Mouse (Mus musculus) thymus, postnatal 14 days (tissue): ENCODE measurements around the gene Olfr910.

Experiments used
- DNase-seq: peaks from one replicate; pipeline ENCODE4 v3.0.0; 2021

Olfr910 gene

DNA sequence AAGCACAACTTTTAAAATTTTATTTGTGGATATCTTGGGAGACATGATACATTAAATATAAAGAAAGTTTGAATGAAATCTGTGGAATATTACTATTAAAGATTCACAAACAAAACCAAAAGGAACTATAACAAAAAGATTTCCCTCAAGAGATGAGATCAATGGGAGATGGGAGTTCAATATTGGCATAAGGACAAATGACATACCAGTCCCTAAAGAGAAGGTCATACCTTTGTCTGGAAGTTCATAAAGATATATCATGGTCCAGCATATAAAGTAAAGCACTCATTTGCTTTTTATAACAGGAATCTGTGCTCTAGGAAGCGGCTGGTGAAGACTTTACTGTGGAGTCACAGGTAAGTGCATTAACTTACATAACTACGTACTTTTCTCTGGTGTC lies at the start of gene Olfr910:
Gene Olfr910 (plus strand): TSS at position 301 of the 400 bp plus-strand sequence.
- no peak for DNase-seq

GRCm38 (mm10) chr9:38495501-38495900 lies 42.1 kb upstream of the Olfr910 start, which contains the start of gene Olfr907:
Gene Olfr907 (plus strand): TSS chr9:38495801.
- DNase-seq: no peak

DNA sequence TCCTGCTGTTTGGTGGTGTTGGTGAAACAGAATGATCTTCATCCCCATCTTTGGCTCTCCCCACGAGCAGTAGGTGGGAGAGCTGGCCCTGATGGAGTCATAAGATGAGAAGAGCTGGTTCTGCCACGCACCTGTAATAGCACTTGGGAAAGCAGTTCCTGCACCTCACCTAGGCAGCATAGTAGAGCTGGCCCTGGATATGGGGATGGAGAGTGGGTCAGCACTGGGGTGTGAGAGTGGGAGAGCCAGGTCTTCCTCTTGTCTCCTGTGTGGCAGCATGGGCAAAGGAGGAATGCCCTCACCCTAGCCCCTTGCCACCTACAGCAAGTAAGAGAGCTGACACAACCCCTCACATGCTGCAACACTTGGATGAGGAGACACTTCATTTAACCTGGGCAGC lies 25.3 kb upstream of the Olfr910 start:
- DNase-seq: no peak

- no peak for DNase-seq
These were observed 16.4 kb upstream of the Olfr910 start, which contains the start of gene Olfr911-ps1 for GRCm38 (mm10) chr9:38521280-38521679. Gene Olfr911-ps1 (plus strand): TSS chr9:38521580.

DNA sequence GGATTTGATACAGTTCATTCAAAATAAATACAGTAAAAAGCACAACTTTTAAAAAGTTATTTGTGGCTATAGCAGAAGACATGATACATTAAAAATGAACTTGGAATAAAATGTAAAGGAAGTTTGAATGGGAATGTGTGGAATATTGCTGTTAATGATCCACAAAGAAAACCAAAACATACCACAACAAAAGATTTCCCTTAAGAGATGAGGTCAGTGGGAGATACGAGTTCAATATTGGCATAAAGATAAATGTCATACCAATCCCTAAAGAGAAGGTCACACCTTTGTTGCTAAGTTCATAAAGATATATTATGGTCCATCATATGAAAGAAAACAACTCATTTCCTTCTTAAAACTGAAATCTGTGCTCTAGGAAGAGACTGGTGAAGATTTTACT lies 42.2 kb downstream of the Olfr910 start, which contains the start of gene Olfr912:
Gene Olfr912 (plus strand): TSS at position 301 of the 400 bp plus-strand sequence.
- no peak for DNase-seq
